Mouse (Mus musculus) lung, adult 18-20 months (tissue): ENCODE data around the gene Prr29.
A peak's percentile ranks its signal among the peaks of the same experiment; 100 is the strongest.

Source experiments
- DNase-seq, 2 experiments: peaks; one replicate each; pipeline ENCODE4 v3.0.0; 2022; ENCODE audit warnings: mixed read lengths in 2 of 2

Prr29 gene

DNA sequence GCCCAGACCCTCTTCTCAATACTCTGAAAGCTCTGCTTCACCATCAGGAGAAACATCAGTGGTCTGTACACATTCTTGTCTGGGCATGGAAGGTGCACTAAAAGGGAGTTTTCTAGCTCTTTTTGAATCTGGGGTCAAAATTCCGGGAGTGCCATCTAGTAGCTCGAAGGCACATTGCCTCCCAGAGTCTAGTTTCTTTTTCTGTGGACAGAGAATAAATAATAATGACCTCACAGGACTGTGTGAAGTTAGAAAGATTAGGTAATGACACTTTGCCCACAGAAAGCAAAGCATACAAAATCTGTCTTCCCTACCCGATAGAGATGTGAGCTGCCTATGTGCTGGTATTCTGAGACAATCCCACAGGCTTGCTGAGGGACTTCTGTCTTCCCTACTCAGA, 45.2 kb downstream of the Prr29 start:
- no peak for DNase-seq

DNA sequence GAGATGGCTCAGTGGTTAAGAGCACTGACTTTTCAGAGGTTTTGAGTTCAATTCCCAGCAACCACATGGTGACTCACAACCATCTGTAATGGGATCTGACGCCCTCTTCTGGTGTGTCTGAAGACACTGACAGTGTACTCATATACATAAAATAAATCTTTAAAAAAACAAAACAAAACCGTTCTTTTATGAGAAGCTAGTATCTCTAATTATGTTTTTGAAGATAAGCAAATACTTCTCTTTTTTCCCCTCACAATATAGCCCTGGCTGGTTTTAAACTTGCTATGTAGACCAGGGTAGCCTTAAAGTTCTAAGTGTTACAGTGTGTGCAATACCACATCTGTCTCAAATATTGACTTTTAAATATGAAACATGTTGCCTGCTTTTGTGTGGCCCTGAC, 45.9 kb downstream of the Prr29 start:
- no peak for DNase-seq

DNA sequence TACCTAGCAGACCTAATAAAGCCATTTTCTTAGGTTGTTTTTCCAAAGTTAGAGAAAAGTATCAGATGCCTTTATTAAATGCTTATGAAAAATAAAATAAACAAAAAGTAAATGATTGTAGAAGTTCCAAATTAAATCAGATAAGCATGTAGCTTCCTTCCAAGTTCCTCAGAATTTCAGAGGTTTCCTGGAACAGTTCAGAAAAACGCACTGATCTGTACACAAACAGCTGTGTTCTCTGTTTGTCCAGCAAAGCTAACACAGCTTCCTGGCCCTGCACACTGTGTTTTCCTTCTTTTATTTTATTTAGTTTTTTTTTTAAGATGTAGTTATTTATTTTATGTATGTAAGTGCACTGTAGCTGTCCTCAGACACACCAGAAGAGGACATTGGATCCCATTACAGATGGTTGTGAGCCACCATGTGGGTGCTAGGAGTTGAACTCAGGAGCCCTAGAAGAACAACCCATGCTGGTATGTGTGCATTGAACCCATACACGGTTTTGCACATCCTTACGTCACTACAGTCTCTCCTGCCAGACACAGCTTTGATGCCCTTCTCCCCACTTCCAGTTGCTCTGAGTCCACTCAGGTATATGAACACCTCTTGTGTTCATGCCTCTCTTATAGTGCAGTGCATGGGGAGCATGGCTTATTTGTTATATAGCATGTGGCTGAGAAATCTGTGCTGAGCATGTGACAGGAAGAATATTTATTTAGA, 47.5 kb downstream of the Prr29 start:
- no peak for DNase-seq

DNA sequence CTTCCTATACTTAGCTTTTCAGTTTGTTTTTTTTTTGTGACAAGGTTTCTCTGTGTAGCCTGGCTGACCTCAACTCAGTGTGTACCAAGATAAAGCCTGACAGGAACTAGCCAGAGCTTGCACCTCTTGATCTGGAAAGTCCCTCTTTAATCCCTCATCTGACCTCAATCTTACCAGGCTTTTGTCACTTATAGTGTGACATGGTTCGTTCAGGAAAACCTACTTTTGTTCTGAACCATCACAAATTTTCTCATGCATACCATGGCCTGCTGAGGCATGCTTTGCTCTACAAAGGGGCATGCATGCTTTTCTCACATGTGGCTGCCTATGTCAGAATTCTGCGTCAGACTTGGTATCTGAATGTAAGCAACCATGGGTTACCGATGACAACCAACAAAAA, 51.1 kb downstream of the Prr29 start:
- DNase-seq = no peak

DNA sequence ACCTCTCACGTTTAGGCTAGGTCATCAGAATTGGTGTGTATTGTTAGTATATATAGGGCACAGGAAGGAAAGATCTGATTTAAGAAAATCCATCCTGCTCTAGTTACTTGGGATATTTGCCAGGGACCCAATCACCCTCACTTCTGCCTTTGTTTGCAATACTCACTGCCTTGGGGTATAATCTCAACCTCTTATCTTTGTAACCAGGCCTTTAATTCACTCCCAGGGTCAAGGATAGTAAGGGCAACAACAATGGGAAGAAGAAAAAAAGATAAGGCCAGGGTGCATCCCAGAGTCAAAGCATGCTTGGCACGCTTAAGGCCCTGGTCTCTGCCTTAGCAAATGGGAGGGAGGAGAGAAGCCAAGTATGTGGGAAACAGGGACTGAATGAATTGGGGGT, 52.6 kb downstream of the Prr29 start:
- DNase-seq = no peak

DNA sequence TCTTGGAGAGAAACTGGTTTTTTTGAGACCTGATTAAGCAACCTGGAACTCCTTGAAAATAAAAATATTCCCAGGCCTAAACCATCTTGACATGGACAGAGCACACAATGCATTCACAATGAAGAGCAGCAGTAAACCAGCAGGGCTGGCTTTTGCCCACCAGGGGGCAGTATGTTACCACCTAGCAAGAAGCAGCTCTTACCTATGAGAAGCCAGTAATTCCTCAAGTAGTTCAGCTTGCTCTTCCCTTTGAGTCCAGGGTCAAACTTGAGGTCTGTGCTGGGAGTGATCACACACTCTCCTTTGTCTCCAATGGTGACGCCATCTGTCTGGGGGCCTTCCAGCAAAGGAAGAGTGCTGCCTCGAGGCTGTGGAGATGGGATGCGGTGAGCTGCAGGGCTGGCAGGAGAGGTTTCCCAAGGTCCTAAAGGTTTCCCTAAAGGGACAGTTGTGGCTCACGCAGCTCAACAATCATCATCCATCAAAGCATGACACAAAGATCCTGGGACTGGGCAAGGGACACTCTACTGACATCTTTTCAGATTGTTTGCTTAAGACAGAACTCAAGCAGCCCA, 53.4 kb downstream of the Prr29 start:
- DNase-seq = peak; percentile 81 to 86

DNA sequence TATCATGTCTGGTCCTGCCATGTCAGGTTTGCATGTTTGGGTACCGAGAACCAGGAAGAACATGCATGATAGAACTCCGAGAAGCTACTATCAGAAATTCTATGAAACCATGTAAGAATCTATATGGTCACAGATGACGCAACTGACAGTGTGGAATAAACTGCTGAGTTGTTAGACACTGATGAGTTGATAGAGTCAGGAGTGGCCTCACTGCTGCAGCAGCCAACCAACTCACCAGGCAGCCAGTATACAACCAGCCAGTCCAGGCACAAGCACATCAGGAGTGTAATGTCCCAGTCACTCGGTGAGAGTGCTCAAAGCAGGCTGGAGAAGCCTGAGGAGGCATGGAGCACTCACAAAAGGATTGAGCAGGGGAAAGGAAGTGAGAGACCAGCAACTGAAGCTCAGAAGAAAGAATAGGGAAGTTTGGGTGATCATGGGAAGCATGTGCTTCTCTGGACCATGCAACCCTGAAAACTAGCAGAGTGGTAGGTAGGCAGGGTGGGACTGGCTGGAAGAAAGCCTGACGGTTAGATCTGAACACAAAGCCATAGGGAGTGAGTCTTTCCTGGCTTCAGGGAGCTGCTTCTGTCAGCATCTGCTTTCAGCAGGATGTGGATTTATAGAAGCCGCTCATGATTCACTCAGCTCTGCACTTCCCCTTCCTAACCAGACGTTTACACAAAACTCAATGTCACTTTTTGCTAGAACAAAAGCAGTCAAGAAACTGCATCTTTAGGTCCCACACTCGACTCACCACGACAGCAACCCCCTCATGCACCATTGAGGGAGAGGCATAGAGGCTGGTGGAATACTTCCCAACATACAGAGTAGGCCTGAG, 54.2 kb downstream of the Prr29 start:
- no peak for DNase-seq

DNA sequence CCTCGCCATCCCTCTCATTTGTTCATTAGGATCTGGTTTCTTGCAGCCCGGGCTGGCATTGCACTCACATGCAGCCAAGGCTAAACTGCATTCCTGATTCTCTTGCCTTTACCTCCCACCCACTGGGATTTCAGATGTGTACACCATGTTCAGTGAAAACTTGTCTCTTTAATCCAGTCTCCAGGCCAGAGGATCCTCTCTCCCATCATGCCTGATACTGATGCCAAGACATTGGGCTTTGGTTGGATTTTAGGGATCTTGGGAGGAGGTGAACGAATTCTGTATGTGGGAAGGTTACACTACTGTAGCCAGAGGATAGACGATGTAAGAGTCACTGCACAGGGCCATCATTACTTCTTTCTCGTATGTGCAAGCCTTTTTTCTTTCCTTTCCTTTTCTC, 59.9 kb downstream of the Prr29 start:
- DNase-seq = no peak

DNA sequence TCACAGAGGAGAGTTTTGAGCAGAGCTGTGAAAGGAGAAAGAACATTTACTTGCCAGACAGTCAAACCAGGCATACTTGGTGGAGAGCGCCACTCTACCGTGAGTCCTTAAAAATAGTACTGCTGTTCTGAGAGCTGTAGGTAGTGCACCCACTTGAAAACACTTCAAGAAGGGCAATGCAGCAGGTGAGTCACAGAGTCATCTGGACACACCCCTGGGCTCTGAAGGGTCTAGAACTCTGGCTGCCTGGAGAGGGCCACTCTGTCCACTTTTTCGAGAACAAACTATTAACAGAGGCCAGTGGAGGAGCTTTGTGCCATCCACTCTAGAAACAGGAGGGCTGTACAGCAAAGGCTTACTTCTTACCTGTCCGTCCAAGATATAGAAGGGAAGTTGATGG, 61.2 kb downstream of the Prr29 start:
- peak; percentile 86 to 89 for DNase-seq
